Mouse (Mus musculus) lung, embryonic 16.5 days (tissue): ENCODE measurements around the gene Piga. TPM values are rescaled to one million over a fixed set of nuclear protein-coding genes. Genes with fewer than 3 reads are reported as not detected.

ENCODE experiments used
- ATAC-seq: fragments of 200-750 bp; cut with Nextera tagmentation; 2 replicates; pipeline ENCODE4 v1.8.0; 2017; ENCODE audit warnings: low read depth, mild to moderate bottlenecking, moderate library complexity
- H3K27ac ChIP-seq: fragments of 300-500 bp; sonication (generic); 2 replicates; pipeline ENCODE4 v1.5.1; 2014; ENCODE audit warnings: mild to moderate bottlenecking, control low read depth, low read length
- H3K27me3 ChIP-seq: fragments of 300-500 bp; sonication (generic); 2 replicates; pipeline ENCODE4 v1.6.1; 2014; ENCODE audit warnings: low read depth, low read length, mixed read lengths; ENCODE audit not compliant: control insufficient read depth, insufficient read depth
- H3K36me3 ChIP-seq: fragments of 300-500 bp; sonication (generic); 2 replicates; pipeline ENCODE4 v1.6.1; 2014; ENCODE audit warnings: low read length; ENCODE audit not compliant: control insufficient read depth, insufficient read depth
- H3K4me1 ChIP-seq: fragments of 300-500 bp; sonication (generic); replicated peaks from 2 replicates; pipeline ENCODE4 v1.6.1; 2014; ENCODE audit warnings: low read length, mixed read lengths; ENCODE audit not compliant: control insufficient read depth, insufficient read depth
- H3K4me2 ChIP-seq: fragments of 300-500 bp; sonication (generic); 2 replicates; pipeline ENCODE4 v1.6.1; 2014; ENCODE audit warnings: low read depth, low read length, control low read depth
- H3K4me3 ChIP-seq: fragments of 300-500 bp; sonication (generic); 2 replicates; pipeline ENCODE4 v1.5.1; 2014; ENCODE audit warnings: mild to moderate bottlenecking, low read length, control low read depth
- H3K9ac ChIP-seq: fragments of 300-500 bp; sonication (generic); 2 replicates; pipeline ENCODE4 v1.6.1; 2014; ENCODE audit warnings: low read length, control low read depth
- H3K9me3 ChIP-seq: fragments of 300-500 bp; sonication (generic); 2 replicates; pipeline ENCODE4 v1.6.1; 2016; ENCODE audit warnings: low read length; ENCODE audit not compliant: control insufficient read depth
- WGBS: fragments of 180-500 bp; shearing (Covaris S2); extraction: QIAGEN DNeasy Blood & Tissue Kit; methylation state at CpG from one replicate; pipeline ENCODE4 v1.1.7; 2014; 5-methylcytosine and 5-hydroxymethylcytosine counted together
- polyA plus RNA-seq: library from polyadenylated mRNA; unstranded; fragments of >200 nt; fragmentation: Nextera tagmentation; extraction: Ambion mirVana; gene quantifications from 2 replicates; pipeline ENCODE4 v1.2.1, GENCODE M21; 2015

The Piga gene
- polyA plus RNA-seq, 1 experiment from 2014 or later = 20.3 TPM

GRCm38 (mm10) chrX:164445601-164446000, 26.0 kb downstream of the Piga start:
- Histone ChIP-seq H3K9me3 (no peaks in the 10 kb centered on the region), H3K36me3 (no peaks in the 10 kb centered on the region), H3K27ac (no peak overlapping the region), H3K4me3 (no peak overlapping the region), H3K4me2 (no peak overlapping the region), H3K27me3 (no peaks in the 10 kb centered on the region), H3K4me1 (no peaks in the 10 kb centered on the region), H3K9ac (no peak overlapping the region)
- 52% methylated on average over 12 of the region's 12 CpGs for WGBS
- ATAC-seq = no peak

GRCm38 (mm10) chrX:164446106-164446551, 26.5 kb downstream of the Piga start:
- H3K4me3 ChIP-seq = no peak overlapping the region
- WGBS = 69% methylated on average over 10 of the region's 10 CpGs
- H3K36me3 ChIP-seq = no peaks in the 10 kb centered on the region
- H3K27ac ChIP-seq = no peak overlapping the region
- H3K27me3 ChIP-seq = no peaks in the 10 kb centered on the region
- no peak for ATAC-seq
- no peak overlapping the region for H3K4me2 ChIP-seq
- no peaks in the 10 kb centered on the region for H3K9me3 ChIP-seq
- H3K9ac ChIP-seq = no peak overlapping the region
- H3K4me1 ChIP-seq = no peaks in the 10 kb centered on the region

GRCm38 (mm10) chrX:164446835-164447681, 27.5 kb downstream of the Piga start:
- 88% methylated on average over 9 of the region's 9 CpGs for WGBS
- no peak overlapping the region for H3K4me2 ChIP-seq
- no peak for ATAC-seq

GRCm38 (mm10) chrX:164447682-164448071, 28.1 kb downstream of the Piga start:
- Histone ChIP-seq H3K27me3 (no peaks in the 10 kb centered on the region), H3K9me3 (no peaks in the 10 kb centered on the region), H3K36me3 (no peaks in the 10 kb centered on the region), H3K4me1 (no peaks in the 10 kb centered on the region), H3K4me3 (no peak overlapping the region), H3K27ac (no peak overlapping the region), H3K9ac (no peak overlapping the region), H3K4me2 (no peak overlapping the region)
- ATAC-seq = no peak
- 79% methylated on average over 2 of the region's 2 CpGs for WGBS

More at GRCm38 (mm10) chrX:164446835-164447681, 27.5 kb downstream of the Piga start:
- no peak overlapping the region for H3K4me3 ChIP-seq
- H3K9ac ChIP-seq = no peak overlapping the region
- no peak overlapping the region for H3K27ac ChIP-seq
- H3K9me3 ChIP-seq = no peaks in the 10 kb centered on the region
- no peaks in the 10 kb centered on the region for H3K4me1 ChIP-seq
- no peaks in the 10 kb centered on the region for H3K27me3 ChIP-seq
- H3K36me3 ChIP-seq = no peaks in the 10 kb centered on the region

- ATAC-seq = peak; percentile 54; the same call in 1 of the 2 replicates
- H3K4me3 ChIP-seq = no peak overlapping the region
- no peaks in the 10 kb centered on the region for H3K9me3 ChIP-seq
- no peaks in the 10 kb centered on the region for H3K4me1 ChIP-seq
- no peaks in the 10 kb centered on the region for H3K27me3 ChIP-seq
- H3K9ac ChIP-seq = no peak overlapping the region
- no peaks in the 10 kb centered on the region for H3K36me3 ChIP-seq
- WGBS = 23% methylated on average over 3 of the region's 3 CpGs
- H3K27ac ChIP-seq = no peak overlapping the region
- no peak overlapping the region for H3K4me2 ChIP-seq
Measured at GRCm38 (mm10) chrX:164449201-164449600, 29.6 kb downstream of the Piga start.

GRCm38 (mm10) chrX:164459205-164459878, 39.8 kb downstream of the Piga start:
- 64% methylated on average over 6 of the region's 6 CpGs for WGBS
- H3K36me3 ChIP-seq = no peaks in the 10 kb centered on the region
- no peak for ATAC-seq

More at GRCm38 (mm10) chrX:164459205-164459878, 39.8 kb downstream of the Piga start:
- Histone ChIP-seq H3K27ac (no peak overlapping the region), H3K4me3 (no peak overlapping the region), H3K9ac (no peak overlapping the region), H3K9me3 (no peaks in the 10 kb centered on the region), H3K27me3 (no peaks in the 10 kb centered on the region), H3K4me2 (no peak overlapping the region), H3K4me1 (no peaks in the 10 kb centered on the region)

Other genes starting within 250 kb of the Piga start
- gene Bmx, start 161.6 kb upstream of the Piga start, polyA plus RNA-seq = 1.3 and 1.6 TPM in 2 replicates
- 17.1 and 17.7 TPM in 2 replicates for gene Pir, start 150.4 kb upstream of the Piga start, polyA plus RNA-seq
- 56.4 and 58.4 TPM in 2 replicates for gene Vegfd, start 46.4 kb upstream of the Piga start, polyA plus RNA-seq
- 0.45 and 0.50 TPM in 2 replicates for gene Asb11, start 17.2 kb downstream of the Piga start, polyA plus RNA-seq
- gene Asb9, start 86.5 kb downstream of the Piga start, polyA plus RNA-seq = not detected in 2 replicates